Comparison of ENCODE assay signal across 8 mouse cellular contexts in the genomic region with DNA sequence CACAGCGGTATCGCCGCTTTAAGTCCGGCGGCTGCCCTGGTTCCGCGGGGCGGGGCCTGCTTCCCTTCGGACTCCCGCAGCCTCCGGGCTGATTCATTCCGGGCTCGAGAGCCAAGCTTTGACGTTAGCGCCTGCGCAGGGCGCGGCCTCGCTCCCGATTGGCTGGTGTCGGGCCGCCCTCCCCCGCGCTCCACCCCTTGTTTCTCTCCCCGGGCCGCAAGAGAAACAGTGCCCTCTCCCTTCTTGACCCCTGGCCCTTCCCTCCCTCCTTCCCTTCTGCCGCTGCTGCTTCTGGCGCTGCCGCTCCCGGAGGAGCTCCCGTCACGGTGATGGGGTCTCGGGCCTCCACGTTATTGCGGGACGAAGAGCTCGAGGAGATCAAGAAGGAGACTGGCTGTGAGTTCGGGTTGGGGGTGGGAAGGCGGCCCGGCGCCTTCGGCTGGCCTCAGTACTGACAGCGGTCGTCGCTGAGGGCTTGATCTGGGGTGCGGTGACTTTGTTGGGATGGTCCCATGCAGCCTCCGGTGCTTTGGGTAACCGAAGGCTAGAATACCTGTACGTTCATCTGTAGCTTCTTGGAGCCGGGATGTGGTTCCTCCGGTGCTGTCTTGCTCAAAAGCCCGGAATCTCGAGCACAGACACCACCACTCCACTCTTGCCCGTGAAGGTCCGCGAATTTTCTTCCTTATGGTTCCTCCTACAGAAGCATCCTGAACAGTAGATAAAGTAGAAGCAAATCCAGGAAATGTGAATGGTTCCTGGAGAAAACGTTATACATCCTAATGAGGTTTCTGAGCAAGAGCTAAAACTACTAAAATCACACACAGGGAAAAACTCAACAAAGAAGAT. TPM values are rescaled to one million over a fixed set of nuclear protein-coding genes. Genes with fewer than 3 reads are reported as not detected.
DNase-seq lines count a peak whose midpoint lies in the region; ATAC-seq and TF ChIP-seq lines count a peak whose summit lies in the region.

A gene (minus strand): TSS at position 106 of the 849 bp plus-strand sequence.
A gene (plus strand): TSS at position 176 of the 849 bp plus-strand sequence.

- peak; percentile 87 to 91 for DNase-seq in CD8-positive naive resting alpha-beta T cell, adult 2 months (ENCODE audit: low read depth in 2 of 2, low spot score in 2 of 2)
- peak; percentile 98 for DNase-seq in c-Kit-positive CD71-negative TER-119-negative erythroid progenitor cells, embryonic 14.5 days (ENCODE audit: low read depth)
- DNase-seq in forebrain, embryonic 10.5 days (ENCODE audit: extremely low spot score, low spot score): peak; percentile 98
- DNase-seq in kidney, postnatal 25 days: peak; percentile 99 to 100
- DNase-seq in liver, embryonic 14.5 days (ENCODE audit: low read depth in 3 of 3, low spot score in 3 of 3): peak; percentile 95 to 98 (median 97)
- peak; percentile 99 for DNase-seq in neural tube, embryonic 11.5 days (ENCODE audit: low spot score)
- peak; percentile 99 for DNase-seq in stomach, postnatal 0 days (ENCODE audit: low spot score)

- TF ChIP-seq EP300 in liver, embryonic 14.5 days (IDR thresholded peaks at IDR 0.05; ENCODE audit: low read depth): no peak
- no peak for TF ChIP-seq EP300 in stomach, postnatal 0 days (optimal IDR thresholded peaks at IDR 0.05)

- 0 out of 2 replicates have a peak, but pooled peaks have one; percentile 4 for TF ChIP-seq CTCF in liver, embryonic 14.5 days (IDR thresholded peaks at IDR 0.05; ENCODE audit: low read depth)
- no peak for TF ChIP-seq CTCF in stomach, postnatal 0 days (IDR thresholded peaks at IDR 0.05; ENCODE audit: low read depth)

- peaks cover 27% of the 10 kb centered on the region for H3K4me1 ChIP-seq in forebrain, embryonic 10.5 days
- H3K4me1 ChIP-seq in heart, embryonic 15.5 days (replicated peaks): peaks cover 11% of the 10 kb centered on the region
- peaks cover 14 to 16% of the 10 kb centered on the region in 2 experiments for H3K4me1 ChIP-seq in liver, embryonic 14.5 days (replicated peaks; ENCODE audit: control insufficient read depth in 2 of 2, insufficient read depth in 2 of 2, low read length in 1 of 2)
- peaks cover 6% of the 10 kb centered on the region; the same call in 1 of the 2 replicates for H3K4me1 ChIP-seq in neural tube, embryonic 11.5 days (ENCODE audit: control insufficient read depth, insufficient read depth, low read length)
- no peaks in the 10 kb centered on the region for H3K4me1 ChIP-seq in stomach, postnatal 0 days (replicated peaks; ENCODE audit: control insufficient read depth, insufficient read depth)

- H3K36me3 ChIP-seq in forebrain, embryonic 10.5 days (replicated peaks): 0 out of 2 replicates have a peak, but pooled peaks cover 3% of the 10 kb centered on the region
- no peaks in the 10 kb centered on the region for H3K36me3 ChIP-seq in heart, embryonic 15.5 days
- H3K36me3 ChIP-seq in liver, embryonic 14.5 days (replicated peaks; ENCODE audit: control insufficient read depth, insufficient read depth, low read depth): no peaks in the 10 kb centered on the region
- no peaks in the 10 kb centered on the region for H3K36me3 ChIP-seq in neural tube, embryonic 11.5 days (ENCODE audit: control insufficient read depth, insufficient read depth, low read length)
- H3K36me3 ChIP-seq in stomach, postnatal 0 days (ENCODE audit: control insufficient read depth, insufficient read depth, low read length): no peaks in the 10 kb centered on the region

- no peaks in the 10 kb centered on the region for H3K27me3 ChIP-seq in forebrain, embryonic 10.5 days (ENCODE audit: poor library complexity, severe bottlenecking)
- H3K27me3 ChIP-seq in heart, embryonic 15.5 days: no peaks in the 10 kb centered on the region
- no peaks in the 10 kb centered on the region for H3K27me3 ChIP-seq in liver, embryonic 14.5 days (ENCODE audit: control insufficient read depth, insufficient read depth, low read length)
- no peaks in the 10 kb centered on the region for H3K27me3 ChIP-seq in neural tube, embryonic 11.5 days (ENCODE audit: control insufficient read depth, insufficient read depth, low read length)
- no peaks in the 10 kb centered on the region for H3K27me3 ChIP-seq in stomach, postnatal 0 days (ENCODE audit: control insufficient read depth, insufficient read depth, low read length)

- under 1% methylated on average over 57 of the region's 57 CpGs for WGBS in forebrain, embryonic 10.5 days
- WGBS in heart, embryonic 15.5 days: under 1% methylated on average over 57 of the region's 57 CpGs
- under 1% methylated on average over 57 of the region's 57 CpGs for WGBS in liver, embryonic 14.5 days (ENCODE audit: insufficient replicate concordance)
- WGBS in neural tube, embryonic 11.5 days: under 1% methylated on average over 57 of the region's 57 CpGs
- WGBS in stomach, postnatal 0 days: under 1% methylated on average over 57 of the region's 57 CpGs

- H3K9me3 ChIP-seq in forebrain, embryonic 10.5 days: no peaks in the 10 kb centered on the region
- no peaks in the 10 kb centered on the region for H3K9me3 ChIP-seq in heart, embryonic 15.5 days (replicated peaks)
- H3K9me3 ChIP-seq in liver, embryonic 14.5 days (ENCODE audit: control insufficient read depth, low read length): no peaks in the 10 kb centered on the region
- H3K9me3 ChIP-seq in neural tube, embryonic 11.5 days (ENCODE audit: control insufficient read depth, low read length): no peaks in the 10 kb centered on the region
- no peaks in the 10 kb centered on the region for H3K9me3 ChIP-seq in stomach, postnatal 0 days (ENCODE audit: control insufficient read depth, low read length)

- peak within 1 kb of the TSS; percentile 88 for H3K27ac ChIP-seq in forebrain, embryonic 10.5 days
- H3K27ac ChIP-seq in heart, embryonic 15.5 days: peak within 1 kb of the TSS; percentile 73
- H3K27ac ChIP-seq in liver, embryonic 14.5 days: peak within 1 kb of the TSS; percentile 87
- H3K27ac ChIP-seq in neural tube, embryonic 11.5 days (ENCODE audit: low read depth, low read length): peak within 1 kb of the TSS; percentile 72
- peak within 1 kb of the TSS; percentile 94 for H3K27ac ChIP-seq in stomach, postnatal 0 days (replicated peaks)

- H3K4me2 ChIP-seq in heart, embryonic 15.5 days: peak within 1 kb of the TSS; percentile 76
- H3K4me2 ChIP-seq in liver, embryonic 14.5 days (ENCODE audit: low read depth): peak within 1 kb of the TSS; percentile 84
- H3K4me2 ChIP-seq in neural tube, embryonic 11.5 days (ENCODE audit: low read depth): peak within 1 kb of the TSS; percentile 61
- peak within 1 kb of the TSS; percentile 72 for H3K4me2 ChIP-seq in stomach, postnatal 0 days (replicated peaks; ENCODE audit: low read depth)

- H3K9ac ChIP-seq in heart, embryonic 15.5 days: peak within 1 kb of the TSS; percentile 78
- peak within 1 kb of the TSS; percentile 88 for H3K9ac ChIP-seq in liver, embryonic 14.5 days (replicated peaks)
- H3K9ac ChIP-seq in neural tube, embryonic 11.5 days (ENCODE audit: low read length): peak within 1 kb of the TSS; percentile 83
- H3K9ac ChIP-seq in stomach, postnatal 0 days (ENCODE audit: low read length): peak within 1 kb of the TSS; percentile 84

- peak within 1 kb of the TSS; percentile 79 for H3K4me3 ChIP-seq in forebrain, embryonic 10.5 days
- H3K4me3 ChIP-seq in heart, embryonic 15.5 days: peak within 1 kb of the TSS; percentile 82
- H3K4me3 ChIP-seq in liver, embryonic 14.5 days (ENCODE audit: insufficient read depth in 1 of 2, low read depth in 2 of 2, low read length in 2 of 2): peak within 1 kb of the TSS; percentile 78 to 86
- H3K4me3 ChIP-seq in neural tube, embryonic 11.5 days (ENCODE audit: low read depth, low read length): peak within 1 kb of the TSS; percentile 73
- H3K4me3 ChIP-seq in stomach, postnatal 0 days (ENCODE audit: low read depth, low read length): peak within 1 kb of the TSS; percentile 81

- ATAC-seq in heart, embryonic 15.5 days (replicated peaks; ENCODE audit: insufficient number of reproducible peaks, insufficient read depth, low FRiP score, low read depth): peak; percentile 100
- ATAC-seq in liver, embryonic 14.5 days (ENCODE audit: insufficient read depth): peak; percentile 95
- ATAC-seq in neural tube, embryonic 11.5 days (ENCODE audit: insufficient read depth, low FRiP score, low TSS enrichment): peak; percentile 98
- peak; percentile 96 for ATAC-seq in stomach, postnatal 0 days (ENCODE audit: low FRiP score, low TSS enrichment)

RNA-seq across cellular contexts. Expression of the first gene that starts in this region (rescaled TPM):
- 0.73 and 0.82 TPM in 2 replicates for polyA plus RNA-seq in forebrain, embryonic 10.5 days (2016; fragmentation: Nextera tagmentation; extraction: Ambion mirVana)
- polyA plus RNA-seq in heart, embryonic 15.5 days (2015; fragmentation: Nextera tagmentation; extraction: Ambion mirVana): 0.21 and 0.27 TPM in 2 replicates
- polyA plus RNA-seq in liver, embryonic 14.5 days (2012; rRNA removed): 0.11 and 0.12 TPM in 2 replicates
- polyA plus RNA-seq in liver, embryonic 14.5 days (2014; fragmentation: Nextera tagmentation; extraction: Ambion mirVana): 0.14 and 0.15 TPM in 2 replicates
- 0.57 and 0.65 TPM in 2 replicates for polyA plus RNA-seq in neural tube, embryonic 11.5 days (2014; fragmentation: Nextera tagmentation; extraction: Ambion mirVana)
- 0.16 and 0.35 TPM in 2 replicates for polyA plus RNA-seq in stomach, postnatal 0 days (2015; fragmentation: Nextera tagmentation; extraction: Ambion mirVana)

RNA-seq across cellular contexts. Expression of the second gene that starts in this region (rescaled TPM):
- polyA plus RNA-seq in forebrain, embryonic 10.5 days (2016; fragmentation: Nextera tagmentation; extraction: Ambion mirVana): 50.6 and 51.5 TPM in 2 replicates
- polyA plus RNA-seq in heart, embryonic 15.5 days (2015; fragmentation: Nextera tagmentation; extraction: Ambion mirVana): 47.2 and 50.3 TPM in 2 replicates
- 28.1 and 31.3 TPM in 2 replicates for polyA plus RNA-seq in liver, embryonic 14.5 days (2012; rRNA removed)
- polyA plus RNA-seq in liver, embryonic 14.5 days (2014; fragmentation: Nextera tagmentation; extraction: Ambion mirVana): 47.5 and 49.3 TPM in 2 replicates
- polyA plus RNA-seq in neural tube, embryonic 11.5 days (2014; fragmentation: Nextera tagmentation; extraction: Ambion mirVana): 69.4 and 72.8 TPM in 2 replicates
- 127 and 134 TPM in 2 replicates for polyA plus RNA-seq in stomach, postnatal 0 days (2015; fragmentation: Nextera tagmentation; extraction: Ambion mirVana)

Comparison
In these comparisons a context has a peak if more than half of its experiments do, and no peak if none do; other contexts are left out.
1. Peak in every context shown above with its lines: DNase-seq, ATAC-seq, H3K4me3 ChIP-seq and H3K27ac ChIP-seq.